Mouse (Mus musculus) spleen, adult 12 weeks (tissue): Measurements from ENCODE around the gene Tmem129.

Experiments used
- DNase-seq: peaks from one replicate; pipeline ENCODE4 v3.0.0; 2022; ENCODE audit warnings: low spot score

The Tmem129 gene

DNA sequence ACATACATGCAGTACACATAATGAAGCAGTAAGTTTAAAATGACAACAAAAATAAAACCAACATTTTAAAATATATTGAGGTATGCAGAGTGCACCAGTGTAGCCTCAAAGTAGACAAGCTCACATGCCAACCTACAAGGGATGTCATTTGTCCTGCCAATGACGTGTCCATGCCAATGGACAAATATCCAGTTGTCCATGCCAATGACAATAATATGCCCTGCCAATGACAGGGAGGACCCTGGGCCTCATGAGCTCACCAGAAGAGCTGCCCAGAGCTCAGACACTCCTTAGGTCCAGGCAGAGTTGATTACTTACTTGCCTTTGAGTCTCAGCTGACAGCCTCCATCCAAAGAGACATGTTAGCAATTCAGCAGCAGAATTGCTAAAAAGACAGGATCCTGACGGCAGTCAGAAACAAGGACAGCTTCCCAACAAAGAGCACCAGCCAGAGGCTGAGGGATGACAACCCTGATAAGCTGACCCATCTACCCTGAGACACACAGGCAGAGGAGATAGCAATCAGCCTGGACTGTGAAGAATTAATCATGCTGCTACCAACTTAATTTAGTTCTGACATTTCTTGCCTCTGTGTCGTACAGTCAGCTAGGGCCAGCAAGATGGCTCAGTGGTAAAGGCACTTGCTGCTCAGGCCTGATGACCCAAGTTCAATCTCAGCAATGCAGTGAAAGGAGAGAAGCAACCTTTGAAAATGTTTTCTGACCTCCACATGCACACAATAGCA lies 20.4 kb downstream of the Tmem129 start:
- no peak for DNase-seq

DNA sequence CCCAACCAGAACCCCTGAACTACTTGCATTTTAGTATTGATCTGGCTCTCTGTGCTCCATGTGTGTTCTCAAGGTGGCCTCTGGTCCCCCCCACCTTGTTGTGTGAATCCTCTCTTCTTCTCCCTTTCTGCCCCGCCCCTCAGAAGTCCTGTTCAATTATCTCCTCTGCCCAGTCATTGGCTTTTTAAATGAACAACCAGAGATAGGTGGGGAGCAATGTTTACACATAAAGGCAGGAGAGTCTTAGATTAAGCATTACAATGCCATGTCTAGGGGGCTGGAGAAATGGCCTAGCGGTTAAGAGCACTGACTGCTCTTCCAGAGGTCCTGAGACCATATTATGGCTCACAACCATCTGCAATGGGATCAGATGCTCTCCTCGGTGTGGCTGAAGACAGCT lies 22.9 kb downstream of the Tmem129 start:
- no peak for DNase-seq

DNA sequence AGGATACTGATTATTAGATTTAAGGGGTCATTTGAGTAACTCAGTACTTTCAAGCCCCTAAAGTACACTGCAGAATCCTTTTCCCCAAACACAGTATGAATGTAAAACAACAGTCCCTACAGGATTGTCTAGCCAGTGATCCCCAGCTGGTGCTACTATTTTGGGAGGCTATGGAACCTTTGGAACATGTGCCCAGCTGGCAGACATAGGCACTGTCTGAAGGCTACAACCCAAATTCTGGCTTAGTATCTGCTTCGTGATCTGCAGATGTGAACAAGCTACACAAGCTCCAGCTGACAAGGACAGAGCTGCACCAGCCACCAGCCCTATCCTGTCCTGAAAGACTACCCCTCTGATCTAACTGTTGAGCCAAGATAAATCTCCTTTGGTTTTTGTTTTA lies 25.7 kb downstream of the Tmem129 start:
- no peak for DNase-seq

DNA sequence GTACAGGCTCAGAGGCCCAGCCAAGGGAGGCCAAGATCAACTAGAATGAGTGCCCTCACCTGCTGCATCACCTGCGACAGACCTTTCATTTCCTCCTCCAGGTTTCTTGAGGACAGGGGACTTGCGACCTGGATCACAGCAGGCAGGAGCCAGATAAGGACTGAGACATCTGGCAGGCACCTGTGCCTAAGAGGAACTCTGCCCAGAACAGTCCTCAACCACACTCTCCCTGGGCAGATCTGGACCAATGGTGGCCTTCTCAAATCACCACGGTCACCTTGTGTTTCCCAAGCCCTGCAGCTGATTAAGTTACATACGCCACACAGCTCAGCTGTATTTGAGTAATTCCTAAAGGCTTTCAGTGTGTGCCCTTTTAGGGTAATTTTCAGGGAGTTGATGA lies 27.6 kb downstream of the Tmem129 start:
- peak; percentile 12 for DNase-seq

DNA sequence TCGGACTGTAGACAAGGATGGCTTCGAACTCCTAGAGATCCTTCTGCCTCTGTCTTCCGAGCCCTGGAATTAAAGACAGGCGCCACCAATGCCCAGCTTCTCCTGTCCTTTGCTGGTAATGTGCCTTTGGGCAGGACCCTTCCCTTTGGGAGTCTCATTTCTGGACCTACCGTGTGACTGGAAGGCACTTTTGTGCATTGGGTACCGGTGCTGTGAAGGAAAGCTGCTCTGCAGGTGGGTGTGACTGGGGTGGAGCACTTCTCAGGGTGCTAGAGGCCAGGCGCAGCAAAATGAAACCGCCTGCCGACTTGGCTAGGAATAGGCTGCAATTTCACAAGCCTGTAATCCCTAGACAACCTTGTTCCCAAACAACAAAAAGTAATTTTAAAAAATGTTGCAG lies 28.2 kb downstream of the Tmem129 start:
- no peak for DNase-seq

DNA sequence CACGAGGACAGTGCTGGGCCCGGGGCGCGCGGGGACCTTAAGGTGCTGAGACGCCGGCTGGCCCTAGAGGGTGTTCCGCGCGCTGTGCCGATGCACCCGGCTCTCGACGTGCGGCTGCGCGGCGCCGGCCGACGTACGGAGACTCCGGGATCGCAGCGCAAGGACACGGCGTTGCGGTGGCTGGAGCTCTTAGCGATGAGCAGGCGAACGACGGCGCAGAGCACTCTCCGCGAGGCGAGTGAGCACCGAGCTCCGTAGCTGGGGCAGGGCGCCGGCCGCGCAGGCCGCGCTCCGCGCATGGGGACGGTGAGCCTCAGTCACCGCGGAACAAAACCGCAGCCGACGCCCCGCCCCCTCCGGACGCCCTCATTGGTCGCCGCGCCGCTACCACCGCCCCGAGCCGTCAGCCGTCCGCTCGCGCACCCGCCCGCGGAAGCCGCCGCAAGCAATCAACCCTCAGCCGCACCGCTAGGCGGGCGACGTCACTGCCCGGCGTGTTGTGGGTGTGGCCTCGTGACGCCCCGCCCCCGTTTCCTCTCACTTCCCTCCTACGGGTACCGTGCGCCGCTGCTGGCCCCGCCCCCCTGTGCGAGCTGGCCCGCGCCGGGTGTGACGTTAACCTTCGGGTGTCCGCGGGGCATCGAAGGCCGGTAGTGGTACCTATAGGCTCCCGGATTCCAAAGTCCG lies 28.8 kb downstream of the Tmem129 start, which contains the start of the genes Fam53a and Gm9903:
Fam53a (minus strand) TSS at position 335 of the 687 bp plus-strand sequence.
Gm9903 (plus strand) TSS at position 625 of the 687 bp plus-strand sequence.
- peak; percentile 100 for DNase-seq

DNA sequence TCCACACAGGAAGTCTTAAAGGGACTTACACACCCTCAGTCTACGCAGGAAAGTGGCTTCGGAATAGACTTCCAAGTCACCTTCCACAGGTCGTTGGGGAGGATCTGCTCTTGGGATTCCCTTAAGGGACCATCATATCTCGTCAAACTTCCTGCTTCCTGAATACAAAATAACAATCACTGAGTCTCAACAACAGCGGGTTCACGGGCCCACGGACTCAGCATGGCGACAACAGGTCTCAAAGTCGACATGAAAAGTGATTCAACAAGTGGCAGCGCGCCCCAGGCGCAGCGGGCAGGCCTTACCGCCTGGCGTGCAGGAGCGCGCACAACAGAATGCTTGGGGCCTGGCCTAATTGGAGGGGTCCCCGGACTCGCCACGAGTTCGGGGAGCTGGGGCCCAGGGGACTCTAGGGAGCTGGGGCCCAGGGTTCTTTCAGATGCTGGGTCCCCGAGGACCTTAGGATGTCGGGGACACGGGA lies 29.4 kb downstream of the Tmem129 start:
- DNase-seq: peak; percentile 62

DNA sequence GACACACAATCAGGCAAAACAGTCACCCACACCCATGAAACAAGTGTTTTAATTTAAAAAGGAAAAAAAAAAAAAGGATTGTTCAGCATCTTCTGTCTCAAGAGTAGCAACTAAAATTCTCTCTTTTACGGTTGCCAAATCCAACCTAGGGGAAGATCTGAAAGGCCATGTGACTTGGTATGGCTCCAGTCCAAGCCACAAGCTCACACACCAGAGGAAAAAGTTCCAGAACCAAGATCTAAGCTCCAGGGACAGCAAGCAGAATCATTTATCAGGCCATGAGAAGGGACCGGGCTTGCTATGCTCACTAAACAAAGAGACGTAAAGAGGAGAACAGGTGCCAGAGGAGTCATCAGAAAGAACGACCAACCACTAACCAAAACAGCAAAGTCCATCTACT lies 30.2 kb downstream of the Tmem129 start:
- no peak for DNase-seq

DNA sequence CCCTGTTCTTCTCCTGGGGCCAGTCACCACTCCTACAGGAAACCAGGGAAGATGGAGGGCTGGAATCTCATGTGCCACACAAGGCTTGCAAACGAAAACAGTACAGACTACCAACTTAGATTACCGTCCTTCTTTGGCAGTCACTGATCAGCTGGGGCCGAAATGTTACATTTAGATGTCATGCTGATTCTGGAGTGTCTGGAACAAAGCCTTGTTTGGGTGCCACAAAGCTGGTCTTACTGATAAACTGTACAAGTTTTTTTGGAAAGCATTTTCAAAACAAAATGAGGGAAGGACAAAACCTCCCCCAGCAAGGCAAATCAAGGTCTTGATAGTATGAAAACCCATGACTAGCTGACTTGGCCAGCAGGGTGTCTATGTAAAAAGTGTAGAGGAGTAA lies 34.5 kb downstream of the Tmem129 start:
- no peak for DNase-seq

DNA sequence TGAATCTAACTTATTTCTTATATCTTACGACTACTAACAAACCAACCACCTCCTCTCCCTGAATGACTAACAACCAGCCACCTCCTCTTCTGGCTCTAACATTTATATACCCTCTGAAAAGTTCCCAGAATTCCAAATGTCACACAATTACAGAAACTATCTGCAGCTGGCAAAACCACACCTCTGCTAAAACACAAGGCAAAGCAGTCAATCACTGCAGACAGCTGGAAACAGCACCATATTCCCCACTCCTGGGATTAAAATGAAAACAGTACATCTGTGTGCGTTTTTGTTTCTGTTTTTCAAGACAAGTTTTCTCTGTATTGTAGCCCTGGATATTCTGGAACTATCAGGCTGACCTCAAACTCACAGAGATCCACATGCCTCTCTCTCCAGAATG lies 35.5 kb downstream of the Tmem129 start:
- DNase-seq: no peak

DNA sequence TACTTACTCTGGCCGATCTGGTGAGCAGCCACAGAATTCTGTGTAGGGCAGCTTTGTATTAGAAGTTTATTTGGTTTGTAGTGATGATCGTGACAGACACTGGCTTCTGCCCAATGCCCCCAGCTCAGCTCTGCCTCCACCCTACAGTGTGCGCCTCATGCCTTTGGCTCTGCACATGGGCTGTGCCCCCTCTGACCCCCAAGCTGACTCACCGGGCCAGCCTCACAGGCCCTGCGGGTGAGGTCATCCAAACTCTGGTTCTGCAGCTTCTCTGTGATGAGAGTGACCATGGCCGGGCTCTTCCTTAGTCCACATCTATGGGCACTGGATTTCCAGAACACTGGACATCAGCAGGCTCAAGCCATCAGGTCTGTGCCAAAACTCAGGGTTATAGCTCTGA lies 43.8 kb downstream of the Tmem129 start:
- DNase-seq: no peak

DNA sequence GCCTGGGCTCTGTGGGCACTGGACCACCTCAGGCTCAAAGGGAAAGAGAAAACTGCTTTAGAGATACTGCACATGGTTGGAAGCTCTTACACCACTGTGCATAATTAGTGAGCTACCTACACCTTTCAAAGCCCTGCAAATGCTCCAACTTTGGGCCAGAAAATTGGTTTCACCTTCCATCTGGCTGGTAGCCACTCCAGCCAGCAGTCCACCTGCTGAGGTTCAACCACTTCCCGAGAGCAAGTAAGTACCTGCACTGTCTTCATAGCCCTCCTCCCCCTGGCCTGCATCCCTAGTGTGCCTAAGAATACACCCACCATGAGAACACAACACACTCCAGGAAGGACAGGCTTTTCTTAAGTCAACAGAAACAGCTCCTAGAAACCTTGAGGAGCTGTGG lies 46.4 kb downstream of the Tmem129 start:
- no peak for DNase-seq

DNA sequence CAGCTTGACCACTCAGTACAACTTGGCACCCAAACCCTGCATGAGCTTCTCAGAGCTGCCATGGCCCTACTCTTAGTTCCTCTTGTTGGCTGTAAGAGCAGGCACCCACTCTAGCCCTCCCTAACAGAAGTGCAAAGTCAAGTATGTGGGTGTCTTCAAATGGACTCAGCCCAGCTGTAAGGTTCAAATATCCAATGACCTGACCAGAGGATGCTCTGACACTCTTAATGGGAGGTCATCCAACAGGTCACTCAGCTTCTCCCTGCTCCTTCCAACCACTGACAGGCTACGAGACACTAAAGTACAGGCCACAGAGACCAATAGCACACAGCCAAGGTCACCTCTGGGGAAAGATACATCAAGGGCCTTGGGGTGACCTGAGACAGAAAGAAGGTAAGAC lies 49.0 kb downstream of the Tmem129 start:
- DNase-seq: no peak

DNA sequence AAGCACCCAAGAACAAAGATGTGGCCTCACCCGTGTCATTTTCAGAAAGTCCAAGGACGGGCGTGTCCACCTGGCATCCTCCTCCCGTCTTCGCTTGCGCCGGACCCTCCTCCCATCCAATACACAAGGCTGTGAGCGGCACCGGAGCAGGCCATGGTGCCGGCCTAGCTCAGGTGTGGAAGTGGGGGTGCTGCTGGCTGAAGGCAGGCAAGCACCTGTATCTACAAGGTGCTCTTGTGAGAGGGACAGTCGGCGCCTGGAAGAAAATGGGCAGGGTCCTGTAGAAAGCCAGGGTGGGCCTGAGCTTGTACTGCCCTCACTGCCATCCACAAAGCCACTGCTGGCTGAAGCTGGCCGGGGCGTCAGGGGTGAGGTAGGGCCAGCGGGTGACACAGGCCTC lies 50.8 kb downstream of the Tmem129 start:
- no peak for DNase-seq

DNA sequence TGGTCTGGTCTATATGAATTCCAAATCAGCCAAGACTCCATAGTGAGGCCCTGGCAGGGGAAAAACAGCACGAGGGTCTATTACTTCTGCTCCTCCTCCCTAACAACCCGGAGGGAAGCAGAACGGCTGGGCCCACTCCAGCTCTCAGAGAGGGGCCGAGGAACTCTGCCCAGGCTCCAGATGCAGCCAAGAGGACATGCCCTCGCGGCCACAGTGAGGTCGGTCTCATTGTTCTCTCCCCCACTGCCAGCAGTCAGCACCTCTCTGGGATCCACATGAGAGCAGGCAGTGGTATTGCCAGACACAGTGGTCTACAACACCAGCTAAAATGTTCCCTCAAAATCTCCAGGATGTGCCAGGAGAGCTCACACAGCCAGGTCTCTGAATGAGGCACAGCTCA lies 51.6 kb downstream of the Tmem129 start:
- DNase-seq: no peak

DNA sequence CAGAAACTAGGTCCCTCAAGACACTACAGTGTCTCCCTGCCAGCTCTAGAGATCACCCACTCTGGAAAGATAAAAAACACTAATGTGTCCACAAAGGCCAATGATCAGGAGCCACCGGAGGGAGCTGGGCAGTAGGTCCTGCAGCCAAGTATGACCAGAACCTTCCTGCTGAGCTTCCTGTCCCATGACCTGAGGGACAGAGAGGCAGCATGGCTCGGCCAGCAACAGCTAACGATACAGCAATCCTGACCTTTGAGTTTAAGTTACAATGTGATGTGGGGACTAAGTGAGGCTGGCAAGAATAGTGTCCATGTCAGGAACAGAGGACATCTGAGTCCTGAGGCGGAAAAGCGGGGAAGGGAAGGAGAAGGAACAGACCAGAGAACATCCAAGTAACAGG lies 52.9 kb downstream of the Tmem129 start:
- DNase-seq: no peak
